Mouse (Mus musculus) stomach, postnatal 0 days (tissue): ENCODE data around the gene Prox1.

ENCODE experiments used
- CTCF ChIP-seq: IDR thresholded peaks from 2 replicates; pipeline ENCODE4 v1.5.1; 2016; ENCODE audit warnings: antibody characterized with exemption, low read depth, mild to moderate bottlenecking, moderate library complexity
- EP300 ChIP-seq: optimal IDR thresholded peaks from 2 replicates; pipeline ENCODE3; 2016; ENCODE audit warnings: antibody characterized with exemption

- TF ChIP-seq EP300 = no peak
- no peak for TF ChIP-seq CTCF
Observed at GRCm38 (mm10) chr1:190137943-190138342, 32.6 kb downstream of the Prox1 start.
